Mouse (Mus musculus): ENCODE data around the gene Nr2f6. TPM values are rescaled to one million over a fixed set of nuclear protein-coding genes. Genes with fewer than 3 reads are reported as not detected.

The Nr2f6 gene
- total RNA-seq (2015; ENCODE audit: low replicate concordance) (not detected in 2 replicates), total RNA-seq (2017; ENCODE audit: low replicate concordance) (1.4 and 6.7 TPM in 2 replicates)

DNA sequence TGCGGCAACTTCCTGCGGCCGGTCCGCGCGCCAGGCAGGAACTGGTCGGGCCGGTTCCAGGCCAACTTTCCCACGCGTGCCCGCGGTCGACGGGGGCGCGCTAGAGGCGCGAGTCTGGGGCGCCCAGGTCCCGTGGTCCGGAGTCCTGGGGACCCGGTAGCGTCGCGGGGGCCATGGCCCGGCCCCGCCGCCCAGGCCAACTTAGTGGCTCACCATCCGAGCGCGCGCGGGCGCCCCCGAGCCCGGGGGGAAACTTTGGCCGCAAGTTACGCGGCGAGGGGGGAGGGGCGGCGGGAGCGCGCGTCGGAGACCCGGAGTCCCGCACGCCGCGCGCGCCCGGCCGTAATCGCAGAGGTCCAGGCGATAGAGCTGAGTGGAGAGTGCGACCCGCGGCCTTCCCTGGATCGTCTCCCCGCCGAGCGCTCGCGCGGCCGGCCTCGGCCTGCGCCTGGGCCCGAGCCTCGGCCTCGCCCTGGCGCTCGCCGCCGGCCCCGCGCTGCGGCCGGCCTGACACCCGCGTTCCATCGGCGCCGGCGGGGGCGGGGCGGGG is at the start of gene Nr2f6:
Nr2f6 (minus strand) TSS at position 540 of the 550 bp plus-strand sequence.
- ATAC-seq (replicated peaks; ENCODE audit: low FRiP score, poor library complexity, severe bottlenecking): no peak

DNA sequence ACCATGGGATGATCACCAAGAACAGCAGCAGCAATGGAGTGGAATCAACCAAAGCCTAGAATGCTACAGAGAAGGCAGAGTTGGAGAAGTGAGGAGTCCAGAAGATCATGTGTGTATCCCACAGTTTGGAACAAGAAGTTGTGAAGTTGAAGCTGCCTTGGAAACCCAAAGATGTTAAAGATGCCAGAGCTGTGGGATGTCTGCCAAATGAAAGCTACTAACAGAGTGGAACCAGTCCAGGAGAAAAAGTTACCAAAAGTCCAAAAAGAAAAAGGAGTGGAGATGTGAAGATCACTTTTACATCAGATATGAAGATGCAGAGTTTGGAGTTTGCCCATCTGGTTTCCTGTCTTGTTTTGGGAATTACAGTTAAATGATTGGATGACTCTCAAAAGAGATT is 40.4 kb upstream of the Nr2f6 start:
- ATAC-seq (replicated peaks; ENCODE audit: low FRiP score, poor library complexity, severe bottlenecking): no peak

DNA sequence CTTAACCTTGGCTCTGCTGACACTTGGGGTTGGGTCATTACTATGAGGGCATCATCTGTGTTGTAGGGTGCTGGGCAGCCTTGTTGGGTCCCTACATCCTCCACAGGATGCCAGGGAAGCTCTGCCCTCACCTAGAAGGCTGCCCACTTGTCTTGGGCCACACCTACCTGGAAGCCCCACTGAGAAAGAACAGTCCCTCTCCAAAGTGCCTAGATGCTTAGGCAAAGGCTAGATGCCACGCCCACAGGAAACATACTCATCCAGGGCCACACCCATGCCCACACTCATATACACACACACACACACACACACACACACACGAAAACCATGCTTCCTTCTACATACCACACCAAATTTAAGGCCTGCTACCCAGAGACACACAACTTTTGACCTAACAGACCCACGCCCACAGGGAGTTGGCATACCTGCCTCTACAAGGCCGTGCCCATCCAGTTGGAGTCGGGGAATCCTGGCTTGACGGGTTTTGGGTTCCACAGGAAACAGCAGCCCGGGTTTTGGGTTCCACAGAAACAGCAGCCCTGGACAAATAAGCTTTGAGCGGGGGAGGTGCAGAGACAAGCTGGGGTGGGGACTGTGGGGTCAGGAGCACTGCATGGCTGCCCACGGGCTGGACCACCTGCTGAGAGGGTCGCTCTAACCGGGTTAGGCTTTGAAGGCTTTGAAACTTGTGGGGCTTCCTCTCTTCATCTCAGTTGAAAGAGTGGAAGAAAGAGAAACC is 29.9 kb upstream of the Nr2f6 start:
- ATAC-seq (replicated peaks; ENCODE audit: low FRiP score, poor library complexity, severe bottlenecking): peak; percentile 28

GRCm38 (mm10) chr8:71408231-71408630 is 26.5 kb upstream of the Nr2f6 start:
- no peak for ATAC-seq (replicated peaks; ENCODE audit: low FRiP score, poor library complexity, severe bottlenecking)

DNA sequence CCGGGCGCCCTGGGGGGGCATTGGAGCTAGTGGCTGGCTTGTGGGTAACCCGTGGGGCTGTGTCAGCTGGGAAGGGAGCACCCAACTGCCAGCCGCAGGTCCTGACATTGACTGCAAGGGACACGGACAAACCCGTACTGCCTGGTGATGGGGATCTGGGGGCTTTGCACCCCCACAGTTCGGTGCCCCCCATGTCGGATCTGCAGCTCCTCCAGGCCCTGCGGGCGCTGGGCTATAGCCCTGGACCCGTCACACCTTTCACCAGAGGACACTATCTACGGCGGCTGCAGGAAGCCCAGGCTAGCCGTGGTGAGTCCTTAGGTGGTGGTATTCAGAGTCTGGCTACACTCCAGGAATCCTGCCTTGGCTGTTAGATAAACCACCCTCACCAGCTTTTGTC is 25.7 kb upstream of the Nr2f6 start:
- ATAC-seq (replicated peaks; ENCODE audit: low FRiP score, poor library complexity, severe bottlenecking): no peak

- peak; percentile 71 for ATAC-seq (replicated peaks; ENCODE audit: low FRiP score, poor library complexity, severe bottlenecking)
These were observed 24.6 kb upstream of the Nr2f6 start for GRCm38 (mm10) chr8:71406099-71407015.

GRCm38 (mm10) chr8:71405401-71406098 is 23.8 kb upstream of the Nr2f6 start, which contains the start of gene Ankle1:
Gene Ankle1, plus strand, starts transcription at chr8:71406010.
- ATAC-seq (replicated peaks; ENCODE audit: low FRiP score, poor library complexity, severe bottlenecking): peak; percentile 86

DNA sequence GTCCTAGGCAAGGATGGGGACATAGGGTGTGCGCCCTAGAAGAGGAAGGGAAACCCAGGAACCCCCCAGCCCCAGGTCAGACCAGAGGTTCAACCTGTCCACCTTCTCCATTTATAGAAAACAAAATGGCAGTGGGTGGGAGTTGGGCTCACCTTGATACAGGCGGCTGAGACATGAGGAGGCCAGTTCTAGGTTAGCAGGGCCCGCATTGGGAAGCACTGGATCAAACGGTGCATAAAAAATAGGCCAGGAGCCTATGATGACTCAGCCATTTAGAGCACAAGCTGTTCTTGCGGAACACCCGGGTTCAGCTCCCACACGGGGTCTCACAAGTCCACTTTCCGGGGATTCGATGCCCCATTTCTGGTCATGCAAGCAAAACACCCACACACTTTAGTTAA is 23.2 kb upstream of the Nr2f6 start:
- no peak for ATAC-seq (replicated peaks; ENCODE audit: low FRiP score, poor library complexity, severe bottlenecking)

GRCm38 (mm10) chr8:71404011-71404410 is 22.3 kb upstream of the Nr2f6 start:
- no peak for ATAC-seq (replicated peaks; ENCODE audit: low FRiP score, poor library complexity, severe bottlenecking)

GRCm38 (mm10) chr8:71403107-71403885 is 21.5 kb upstream of the Nr2f6 start:
- no peak for ATAC-seq (replicated peaks; ENCODE audit: low FRiP score, poor library complexity, severe bottlenecking)

- no peak for ATAC-seq (replicated peaks; ENCODE audit: low FRiP score, poor library complexity, severe bottlenecking)
These were observed 20.7 kb upstream of the Nr2f6 start for GRCm38 (mm10) chr8:71402446-71402964.

DNA sequence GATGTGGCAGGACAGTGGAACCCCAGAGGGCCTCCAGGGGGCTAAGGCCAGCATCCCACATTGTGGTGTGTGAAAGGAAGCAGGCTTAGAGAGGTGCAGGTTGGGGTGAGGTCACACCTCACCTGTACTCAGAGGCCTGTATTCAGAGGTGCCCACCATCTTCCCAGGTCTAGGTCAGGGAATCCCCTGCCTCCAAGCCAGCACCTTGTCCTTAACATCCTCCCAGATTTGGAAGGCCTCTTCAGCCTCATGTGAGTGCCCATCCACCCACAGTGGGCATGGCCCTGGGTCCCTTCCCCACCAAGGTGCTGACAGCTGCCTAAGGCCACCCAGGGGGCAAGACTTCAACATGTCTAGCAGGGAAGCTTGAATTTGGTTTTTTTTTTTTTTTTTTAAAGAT is 19.7 kb upstream of the Nr2f6 start:
- ATAC-seq (replicated peaks; ENCODE audit: low FRiP score, poor library complexity, severe bottlenecking): no peak

- ATAC-seq (replicated peaks; ENCODE audit: low FRiP score, poor library complexity, severe bottlenecking): no peak
These were observed 19.1 kb upstream of the Nr2f6 start for GRCm38 (mm10) chr8:71400826-71401225.

DNA sequence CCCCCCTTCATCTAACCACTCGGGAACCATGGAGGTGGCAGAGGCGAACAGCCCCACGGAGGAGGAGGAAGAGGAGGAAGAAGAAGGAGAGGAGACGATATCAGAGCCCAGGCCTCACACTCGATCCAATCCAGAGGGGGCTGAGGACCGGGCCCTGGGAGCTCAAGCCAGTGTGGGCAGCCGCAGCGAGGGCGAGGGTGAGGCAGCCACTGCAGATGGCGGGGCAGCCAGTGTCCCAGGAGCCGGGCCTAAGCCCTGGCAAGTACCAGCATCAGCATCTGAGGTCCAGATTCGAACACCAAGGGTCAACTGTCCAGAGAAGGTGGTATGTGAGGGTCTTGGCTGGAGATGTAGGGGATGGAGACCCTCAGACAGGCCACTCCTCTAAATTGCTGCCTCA is 15.9 kb upstream of the Nr2f6 start:
- no peak for ATAC-seq (replicated peaks; ENCODE audit: low FRiP score, poor library complexity, severe bottlenecking)

DNA sequence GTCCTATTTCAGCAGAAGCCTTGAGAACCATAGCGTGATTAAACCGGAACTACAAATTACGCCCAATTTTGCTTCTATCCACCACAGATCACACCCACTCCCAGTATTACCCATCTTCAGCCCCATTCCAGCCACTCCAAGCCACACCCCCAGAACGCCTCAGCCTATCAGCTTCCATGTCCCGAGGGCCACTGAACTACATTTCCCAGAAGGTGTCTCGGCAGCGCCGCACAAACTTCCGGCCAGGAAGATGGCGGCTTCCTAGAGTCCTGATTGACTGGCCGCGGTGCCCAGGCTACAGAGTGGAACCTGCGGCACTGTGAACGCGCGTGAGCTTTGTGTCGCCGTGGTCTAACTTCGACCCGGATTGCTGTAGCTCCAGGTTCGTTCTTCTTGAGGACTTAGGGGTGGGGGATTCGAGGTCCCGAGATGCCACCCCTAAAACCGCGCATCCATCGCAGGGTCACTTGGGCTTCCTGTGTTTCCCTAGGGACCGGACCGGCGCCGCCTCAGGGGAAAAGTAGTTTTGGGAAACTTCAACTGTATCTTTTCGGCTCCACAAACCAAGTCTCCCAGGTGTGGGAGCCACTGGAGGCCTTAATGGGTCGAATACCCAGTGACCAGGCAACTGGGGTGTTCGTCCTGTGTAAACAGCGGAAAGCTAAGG is 15.0 kb upstream of the Nr2f6 start, which contains the start of gene Babam1:
Babam1 (plus strand) TSS at position 223 of the 667 bp plus-strand sequence.
- peak; percentile 99 for ATAC-seq (replicated peaks; ENCODE audit: low FRiP score, poor library complexity, severe bottlenecking)

DNA sequence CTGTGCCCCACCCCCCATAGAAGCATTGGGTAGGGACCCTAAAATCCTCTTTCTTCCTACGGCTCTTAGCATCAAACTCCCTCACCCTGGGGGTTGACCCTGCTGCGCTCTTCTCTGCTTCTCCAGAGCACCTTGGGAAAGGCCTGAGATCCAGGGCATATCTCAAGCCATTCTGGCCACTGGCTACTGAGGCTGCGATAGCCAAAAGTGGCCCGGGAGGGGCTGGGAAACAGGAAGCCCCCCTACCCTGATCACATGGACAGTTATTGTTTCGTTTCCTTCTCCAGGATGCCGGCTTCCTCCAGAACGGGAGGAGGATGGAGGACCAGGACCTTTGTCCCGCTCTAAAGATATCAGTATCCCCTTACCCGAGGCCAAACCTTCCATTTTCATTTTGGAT is 13.9 kb upstream of the Nr2f6 start, which contains the start of gene Ushbp1:
Ushbp1 (minus strand) TSS at position 174 of the 400 bp plus-strand sequence.
- no peak for ATAC-seq (replicated peaks; ENCODE audit: low FRiP score, poor library complexity, severe bottlenecking)

DNA sequence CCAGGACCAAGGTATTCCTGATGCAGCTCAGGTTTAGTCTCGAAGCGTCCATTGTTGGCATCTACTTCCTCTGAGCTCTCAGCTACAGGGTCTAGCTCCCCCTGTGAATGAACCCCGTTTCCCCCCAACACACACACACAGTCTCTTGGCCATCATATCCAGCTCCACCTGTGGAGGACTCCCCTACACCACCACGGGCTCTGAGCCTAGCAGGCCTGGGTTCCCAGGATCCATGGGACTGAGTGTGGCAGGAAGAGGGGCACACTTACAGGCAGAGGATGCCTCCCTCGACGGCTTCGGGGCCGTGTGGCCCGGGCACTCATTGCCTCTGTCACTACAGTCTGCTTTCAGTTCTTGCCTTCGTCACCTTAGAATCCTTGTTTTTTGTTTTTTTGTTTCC is 13.3 kb upstream of the Nr2f6 start:
- no peak for ATAC-seq (replicated peaks; ENCODE audit: low FRiP score, poor library complexity, severe bottlenecking)

- no peak for ATAC-seq (replicated peaks; ENCODE audit: low FRiP score, poor library complexity, severe bottlenecking)
These were observed 12.7 kb upstream of the Nr2f6 start for GRCm38 (mm10) chr8:71394481-71394880.

Data from erythroid progenitor cell, adult 5-6 weeks (primary cell).